Mouse (Mus musculus) spleen, adult 2 months (tissue): ENCODE results near the gene Natd1.

Source experiments
- CTCF ChIP-seq: fragments of 200-500 bp; IDR thresholded peaks from 2 replicates; pipeline ENCODE4 v1.5.1; 2011; ENCODE audit warnings: mild to moderate bottlenecking, inconsistent platforms; ENCODE audit not compliant: insufficient read depth, insufficient read length, insufficient replicate concordance; ENCODE audit errors: extremely low read depth
- POLR2A ChIP-seq: fragments of 200-500 bp; IDR thresholded peaks from 2 replicates; pipeline ENCODE4 v1.6.1; 2011; ENCODE audit warnings: low read depth, low read length, inconsistent platforms

- TF ChIP-seq CTCF (no peak), POLR2A (no peak)
Measured at GRCm38 (mm10) chr11:60955621-60956383, 41.3 kb upstream of the Natd1 start.
